Mouse (Mus musculus) stomach, postnatal 0 days (tissue): ENCODE measurements around the gene BC017158. TPM values are rescaled to one million over a fixed set of nuclear protein-coding genes. Genes with fewer than 3 reads are reported as not detected.

Source experiments
- ATAC-seq: fragments of 200-750 bp; cut with Nextera tagmentation; 2 replicates; pipeline ENCODE4 v1.8.0; 2017; ENCODE audit not compliant: low FRiP score, low TSS enrichment
- DNase-seq: peaks from one replicate; pipeline ENCODE4 v3.0.0-alpha.2; 2016; ENCODE audit warnings: low spot score
- H3K27ac ChIP-seq: fragments of 300-500 bp; sonication (generic); replicated peaks from 2 replicates; pipeline ENCODE4 v1.5.1; 2014; ENCODE audit warnings: mild to moderate bottlenecking, control low read depth
- H3K27me3 ChIP-seq: fragments of 300-500 bp; sonication (generic); 2 replicates; pipeline ENCODE4 v1.6.1; 2014; ENCODE audit warnings: low read length; ENCODE audit not compliant: control insufficient read depth, insufficient read depth
- H3K36me3 ChIP-seq: fragments of 300-500 bp; sonication (generic); 2 replicates; pipeline ENCODE4 v1.6.1; 2014; ENCODE audit warnings: low read length, mixed read lengths; ENCODE audit not compliant: control insufficient read depth, insufficient read depth
- H3K4me1 ChIP-seq: fragments of 300-500 bp; sonication (generic); replicated peaks from 2 replicates; pipeline ENCODE4 v1.6.1; 2014; ENCODE audit warnings: antibody characterized with exemption; ENCODE audit not compliant: control insufficient read depth, insufficient read depth
- H3K4me2 ChIP-seq: fragments of 300-500 bp; sonication (generic); replicated peaks from 2 replicates; pipeline ENCODE4 v1.6.1; 2014; ENCODE audit warnings: low read depth, mild to moderate bottlenecking, control low read depth, moderate library complexity
- H3K4me3 ChIP-seq: fragments of 300-500 bp; sonication (generic); 2 replicates; pipeline ENCODE4 v1.5.1; 2014; ENCODE audit warnings: low read depth, low read length, control low read depth
- H3K9ac ChIP-seq: fragments of 300-500 bp; sonication (generic); 2 replicates; pipeline ENCODE4 v1.6.1; 2014; ENCODE audit warnings: mild to moderate bottlenecking, low read length, control low read depth, mixed read lengths
- H3K9me3 ChIP-seq: fragments of 300-500 bp; sonication (generic); 2 replicates; pipeline ENCODE4 v1.6.1; 2016; ENCODE audit warnings: low read length; ENCODE audit not compliant: control insufficient read depth
- CTCF ChIP-seq: IDR thresholded peaks from 2 replicates; pipeline ENCODE4 v1.5.1; 2016; ENCODE audit warnings: antibody characterized with exemption, low read depth, mild to moderate bottlenecking, moderate library complexity
- EP300 ChIP-seq: optimal IDR thresholded peaks from 2 replicates; pipeline ENCODE3; 2016; ENCODE audit warnings: antibody characterized with exemption
- whole genome bisulfite sequencing: fragments of 180-500 bp; shearing (Covaris S2); extraction: QIAGEN DNeasy Blood & Tissue Kit; methylation state at CpG from one replicate; pipeline ENCODE4 v1.1.7; 2014; 5-methylcytosine and 5-hydroxymethylcytosine counted together
- polyA plus RNA-seq: library from polyadenylated mRNA; unstranded; fragments of >200 nt; fragmentation: Nextera tagmentation; extraction: Ambion mirVana; gene quantifications from 2 replicates; pipeline ENCODE4 v1.2.1, GENCODE M21; 2015

BC017158 gene
- polyA plus RNA-seq, 1 experiment from 2014 or later, result 17.0 TPM

- peak; percentile 71; the same call in 1 of the 2 replicates for ATAC-seq
- Histone ChIP-seq H3K36me3 (no peaks in the 10 kb centered on the region), H3K27ac (peak overlapping the region; percentile 69), H3K4me3 (no peak overlapping the region), H3K9me3 (no peaks in the 10 kb centered on the region), H3K27me3 (no peaks in the 10 kb centered on the region), H3K4me1 (peaks cover 8% of the 10 kb centered on the region; the same call in 1 of the 2 replicates), H3K9ac (no peak overlapping the region), H3K4me2 (0 out of 2 replicates have a peak overlapping the region, but pooled peaks have one; percentile 8)
- peak; percentile 31 for DNase-seq
- no peak for TF ChIP-seq EP300
- TF ChIP-seq CTCF, result no peak
- WGBS, result 46% methylated on average over 7 of the region's 7 CpGs
Measured at GRCm38 (mm10) chr7:128321260-128321659, 23.3 kb upstream of the BC017158 start.

DNA sequence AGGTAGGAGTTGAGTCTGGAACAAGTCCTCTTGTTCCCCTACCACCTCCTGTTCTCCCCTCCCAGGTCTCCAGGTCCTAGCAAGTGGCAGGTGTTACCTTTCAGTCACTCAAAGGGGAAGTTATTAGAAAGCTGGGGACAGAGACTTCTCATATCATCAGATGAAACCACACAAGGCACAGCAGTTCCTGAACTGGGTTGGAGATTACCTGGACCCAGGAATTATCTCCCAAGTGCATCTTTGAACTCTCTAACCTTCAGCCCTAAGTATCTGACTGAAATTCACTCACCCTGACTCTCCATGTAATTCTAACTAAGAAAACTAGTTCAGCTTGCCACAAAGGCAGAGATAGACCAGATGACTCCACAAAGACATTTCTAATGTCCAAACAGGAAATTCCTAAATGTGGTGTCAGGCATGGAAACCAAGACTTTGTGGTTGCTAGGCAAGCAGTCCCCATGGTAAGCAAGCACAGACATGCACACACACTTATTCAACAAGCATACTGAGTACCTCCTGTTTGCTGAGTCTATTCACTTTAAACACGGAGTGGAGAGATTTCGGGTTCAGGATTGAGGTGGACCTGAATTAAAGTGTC lies 22.3 kb upstream of the BC017158 start:
- Histone ChIP-seq H3K4me1 (peaks cover 8% of the 10 kb centered on the region; the same call in 1 of the 2 replicates), H3K4me3 (no peak overlapping the region), H3K36me3 (no peaks in the 10 kb centered on the region), H3K9me3 (no peaks in the 10 kb centered on the region), H3K27ac (peak overlapping the region; percentile 80), H3K9ac (no peak overlapping the region), H3K4me2 (no peak overlapping the region), H3K27me3 (no peaks in the 10 kb centered on the region)
- TF ChIP-seq CTCF, result no peak
- TF ChIP-seq EP300, result no peak
- 36% methylated on average over 2 of the region's 2 CpGs for WGBS
- DNase-seq, result peak; percentile 11
- ATAC-seq, result peak; percentile 43; the same call in 1 of the 2 replicates

DNA sequence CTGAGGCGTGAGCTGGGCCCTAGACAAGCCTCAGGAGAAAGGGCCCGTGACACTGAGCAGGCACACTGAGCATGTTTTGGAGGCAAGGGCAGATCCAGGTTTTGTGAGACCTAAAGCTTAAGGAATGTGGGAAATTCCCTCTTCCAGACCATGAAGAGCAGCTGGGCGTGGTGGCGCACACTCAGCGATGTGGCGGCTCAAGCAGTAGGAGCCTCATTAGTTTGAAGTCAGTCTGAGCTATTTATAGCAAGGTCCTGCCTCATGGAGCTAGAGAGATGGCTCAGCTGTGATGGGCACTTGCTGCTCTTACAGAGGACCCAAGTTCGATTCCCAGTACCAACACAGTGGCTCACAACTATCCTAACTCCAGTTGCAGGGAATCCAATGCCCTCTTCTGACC lies 21.2 kb upstream of the BC017158 start:
- Histone ChIP-seq H3K27me3 (no peaks in the 10 kb centered on the region), H3K9ac (no peak overlapping the region), H3K27ac (no peak overlapping the region), H3K36me3 (no peaks in the 10 kb centered on the region), H3K4me3 (no peak overlapping the region), H3K9me3 (no peaks in the 10 kb centered on the region), H3K4me1 (peaks cover 8% of the 10 kb centered on the region; the same call in 1 of the 2 replicates), H3K4me2 (no peak overlapping the region)
- 59% methylated on average over 7 of the region's 7 CpGs for WGBS
- TF ChIP-seq EP300 (no peak), CTCF (no peak)
- DNase-seq, result peak; percentile 17
- ATAC-seq, result no peak

DNA sequence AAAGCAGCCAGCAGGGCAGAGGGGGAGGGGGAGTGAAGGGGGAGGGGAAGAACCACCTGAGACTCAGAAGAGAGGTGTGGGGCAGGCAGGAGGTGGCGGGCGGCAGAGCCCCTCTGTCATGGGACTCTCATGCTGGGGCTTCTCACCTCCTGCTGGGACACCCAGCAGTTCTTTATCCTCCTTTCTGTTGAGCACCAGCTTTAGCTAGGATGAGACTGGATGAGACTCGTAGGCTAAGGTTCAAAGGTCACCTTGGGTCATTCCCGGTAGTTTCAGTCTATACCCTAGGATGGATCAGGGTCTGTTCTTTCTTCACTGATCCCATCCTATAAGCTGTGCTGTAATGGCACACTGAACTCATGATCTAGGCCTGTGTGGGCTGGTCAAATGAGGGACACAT lies 19.0 kb upstream of the BC017158 start:
- no peak for ATAC-seq
- WGBS, result 66% methylated on average over 4 of the region's 4 CpGs
- TF ChIP-seq EP300 (no peak), CTCF (no peak)

DNA sequence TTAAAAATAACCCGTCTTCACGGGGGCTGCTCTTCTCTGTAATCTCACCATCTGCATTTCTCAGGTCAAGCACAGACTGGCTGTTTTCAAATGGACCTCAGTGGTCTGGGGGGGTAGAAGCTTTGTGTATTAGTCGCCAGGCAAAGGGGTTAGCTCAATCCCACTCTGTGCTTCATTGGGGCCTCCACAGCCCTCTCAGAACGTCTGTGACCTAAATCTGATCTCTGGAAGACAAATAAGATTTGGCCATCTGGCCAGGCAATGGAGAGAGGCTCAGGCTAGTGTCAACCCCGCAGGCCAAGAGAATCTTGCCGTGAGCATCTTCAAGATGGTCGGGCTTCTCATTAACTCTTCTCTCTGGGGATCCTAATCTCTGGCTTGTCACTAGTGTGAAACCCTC lies 16.5 kb upstream of the BC017158 start:
- Histone ChIP-seq H3K9ac (no peak overlapping the region), H3K4me2 (no peak overlapping the region), H3K36me3 (no peaks in the 10 kb centered on the region), H3K27me3 (no peaks in the 10 kb centered on the region), H3K27ac (no peak overlapping the region), H3K4me3 (no peak overlapping the region), H3K4me1 (no peaks in the 10 kb centered on the region), H3K9me3 (no peaks in the 10 kb centered on the region)
- no peak for TF ChIP-seq CTCF
- TF ChIP-seq EP300, result no peak
- WGBS, result 61% methylated on average over 7 of the region's 7 CpGs
- ATAC-seq, result no peak
- no peak for DNase-seq

More for the DNA sequence above, 19.0 kb upstream of the BC017158 start:
- H3K27ac ChIP-seq, result no peak overlapping the region
- H3K4me3 ChIP-seq, result no peak overlapping the region
- no peaks in the 10 kb centered on the region for H3K27me3 ChIP-seq
- no peak overlapping the region for H3K4me2 ChIP-seq
- H3K9ac ChIP-seq, result no peak overlapping the region
- no peaks in the 10 kb centered on the region for H3K36me3 ChIP-seq
- peaks cover 8% of the 10 kb centered on the region; the same call in 1 of the 2 replicates for H3K4me1 ChIP-seq
- peak; percentile 9 for DNase-seq
- no peaks in the 10 kb centered on the region for H3K9me3 ChIP-seq

- ATAC-seq (no peak), DNase-seq (no peak)
- H3K4me2 ChIP-seq, result no peak overlapping the region
- H3K27me3 ChIP-seq, result no peaks in the 10 kb centered on the region
- WGBS, result 89% methylated on average over 2 of the region's 2 CpGs
- TF ChIP-seq EP300 (no peak), CTCF (0 out of 2 replicates have a peak, but pooled peaks have one; percentile 11)
- H3K9me3 ChIP-seq, result no peaks in the 10 kb centered on the region
- no peak overlapping the region for H3K4me3 ChIP-seq
- H3K27ac ChIP-seq, result no peak overlapping the region
- no peaks in the 10 kb centered on the region for H3K36me3 ChIP-seq
- H3K9ac ChIP-seq, result no peak overlapping the region
- H3K4me1 ChIP-seq, result no peaks in the 10 kb centered on the region
Measured at GRCm38 (mm10) chr7:128313601-128314000, 15.6 kb upstream of the BC017158 start.
